Mouse (Mus musculus) G1E (cell line): ENCODE measurements at regions not wholly inside any gene's neighbourhood (a gene's known extent, or its start where the extent isn't known, plus 50 kb on each side); places are given as distances from the start of the nearest gene placed in this dataset.

Experiments used
- ATAC-seq: 2 replicates; pipeline ENCODE4 v1.8.0; 2016; ENCODE audit warnings: mild to moderate bottlenecking; ENCODE audit not compliant: insufficient number of reproducible peaks, poor library complexity, low FRiP score, severe bottlenecking; ENCODE audit errors: extremely low read depth
- DNase-seq: peaks from one replicate; pipeline ENCODE4 v3.0.0; 2012; ENCODE audit warnings: low spot score
- H3K27me3 ChIP-seq: 2 replicates; pipeline ENCODE4 v1.6.1; 2012; ENCODE audit warnings: mild to moderate bottlenecking, low read length, inconsistent platforms; ENCODE audit not compliant: insufficient read depth
- H3K36me3 ChIP-seq: replicated peaks from 2 replicates; pipeline ENCODE3; 2012; ENCODE audit warnings: mild to moderate bottlenecking, inconsistent platforms
- H3K4me1 ChIP-seq: 2 replicates; pipeline ENCODE4 v1.6.1; 2012; ENCODE audit warnings: low read depth, low read length, inconsistent platforms, mixed read lengths; ENCODE audit not compliant: insufficient read depth
- H3K4me3 ChIP-seq: 2 replicates; pipeline ENCODE4 v1.5.1; 2012; ENCODE audit warnings: low read depth, mild to moderate bottlenecking, inconsistent platforms, low read length, moderate library complexity, mixed read lengths
- H3K9me3 ChIP-seq: replicated peaks from 2 replicates; pipeline ENCODE4 v1.6.1; 2012; ENCODE audit warnings: inconsistent platforms
- CTCF ChIP-seq: IDR thresholded peaks from 2 replicates; pipeline ENCODE4 v1.5.1; 2012; ENCODE audit warnings: low read depth, low read length, inconsistent platforms, mixed read lengths
- GATA1 ChIP-seq: IDR thresholded peaks from 2 replicates; pipeline ENCODE4 v1.6.1; 2012; ENCODE audit warnings: borderline replicate concordance, low read length, inconsistent platforms, mixed read lengths
- GATA2 ChIP-seq: IDR thresholded peaks from 2 replicates; pipeline ENCODE4 v1.6.1; 2012; ENCODE audit warnings: low read depth, low read length, inconsistent platforms, borderline replicate concordance
- POLR2AphosphoS5 ChIP-seq: IDR thresholded peaks from 2 replicates; pipeline ENCODE4 v1.6.1; 2012; ENCODE audit warnings: low read depth, low read length, inconsistent platforms; ENCODE audit not compliant: insufficient replicate concordance
- TAL1 ChIP-seq: conservative IDR thresholded peaks from 2 replicates; pipeline ENCODE4 v1.6.1; 2012; ENCODE audit warnings: low read depth, low read length, inconsistent platforms, mixed read lengths

DNA sequence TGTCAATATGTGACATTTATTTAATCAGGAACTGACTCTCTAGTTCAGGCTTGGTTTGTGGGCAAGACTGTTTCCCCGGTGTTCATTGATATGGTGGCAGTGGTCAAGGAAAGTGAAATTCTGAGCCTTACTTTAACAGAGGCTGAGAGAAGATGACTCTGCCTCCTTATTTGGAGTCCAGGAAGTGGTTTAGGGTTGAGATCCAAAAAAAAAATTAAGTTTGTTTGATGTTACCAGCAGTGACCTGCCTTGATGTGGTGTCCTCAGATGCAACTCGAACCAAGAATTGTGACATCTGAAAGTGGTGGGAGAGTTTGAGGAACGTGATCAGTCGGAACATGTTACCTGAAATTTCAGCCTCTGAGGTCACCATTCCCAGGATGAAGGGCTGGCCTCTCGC lies 151.4 kb downstream of the Klf5 start:
- ATAC-seq (no peak), DNase-seq (no peak)
- Histone ChIP-seq H3K4me3 (no peak overlapping the region), H3K27me3 (no peaks in the 10 kb centered on the region), H3K9me3 (peaks cover 32% of the 10 kb centered on the region), H3K36me3 (no peaks in the 10 kb centered on the region), H3K4me1 (no peaks in the 10 kb centered on the region)
- TF ChIP-seq CTCF: no peak
- no peak for TF ChIP-seq GATA1
- TF ChIP-seq GATA2: no peak
- TF ChIP-seq TAL1: no peak
- TF ChIP-seq POLR2AphosphoS5: no peak

GRCm38 (mm10) chr14:99451110-99451795 lies 152.8 kb downstream of the Klf5 start:
- Histone ChIP-seq H3K27me3 (no peaks in the 10 kb centered on the region), H3K36me3 (no peaks in the 10 kb centered on the region), H3K4me3 (no peak overlapping the region), H3K4me1 (no peaks in the 10 kb centered on the region), H3K9me3 (peaks cover 38% of the 10 kb centered on the region)
- DNase-seq (no peak), ATAC-seq (no peak)
- TF ChIP-seq GATA1 (no peak), CTCF (no peak), TAL1 (no peak), GATA2 (no peak), POLR2AphosphoS5 (no peak)

DNA sequence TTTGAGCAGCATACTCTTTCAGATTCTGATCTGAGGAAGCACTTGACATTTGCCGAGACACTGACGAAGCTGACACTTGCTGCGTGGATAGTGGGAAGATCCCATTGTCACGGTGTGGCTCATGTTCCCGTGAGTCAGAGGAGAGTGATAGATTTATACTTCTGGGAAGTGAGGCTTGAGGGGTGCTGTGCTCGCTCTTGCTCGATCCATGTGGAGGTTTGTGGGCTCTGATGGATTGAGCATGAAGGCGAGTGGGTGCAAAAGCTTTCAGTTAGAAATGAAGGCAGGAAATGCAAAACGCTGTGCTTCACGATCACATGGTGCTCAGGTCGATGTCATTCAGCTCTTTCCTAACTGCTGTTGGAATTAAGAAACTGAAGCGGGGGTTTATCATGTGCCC lies 155.4 kb downstream of the Klf5 start:
- Histone ChIP-seq H3K36me3 (no peaks in the 10 kb centered on the region), H3K4me3 (no peak overlapping the region), H3K4me1 (no peaks in the 10 kb centered on the region), H3K27me3 (no peaks in the 10 kb centered on the region), H3K9me3 (peaks cover 51% of the 10 kb centered on the region)
- ATAC-seq (no peak), DNase-seq (no peak)
- TF ChIP-seq GATA1: no peak

DNA sequence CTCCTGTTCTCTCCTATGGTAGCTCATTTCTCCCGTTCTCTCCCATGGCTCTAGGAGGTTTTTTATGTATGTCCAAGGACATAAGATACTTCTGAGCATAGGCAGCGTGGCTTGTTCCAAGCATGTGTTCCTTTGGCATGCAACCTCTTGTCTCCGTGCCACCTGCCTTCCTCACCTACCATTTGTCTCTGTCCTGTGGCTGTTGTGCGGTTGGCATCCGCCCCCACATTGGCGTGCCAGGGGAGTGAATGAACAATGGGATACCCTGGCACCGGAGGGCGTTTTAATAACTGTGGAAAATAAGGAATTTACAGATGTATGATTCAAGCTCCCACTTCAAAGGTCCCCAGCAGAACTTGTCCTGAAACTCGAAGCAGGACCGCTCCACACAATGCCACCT lies 158.1 kb downstream of the Klf5 start:
- no peak overlapping the region for H3K4me3 ChIP-seq
- ATAC-seq: no peak
- H3K27me3 ChIP-seq: no peaks in the 10 kb centered on the region
- H3K4me1 ChIP-seq: no peaks in the 10 kb centered on the region
- H3K36me3 ChIP-seq: no peaks in the 10 kb centered on the region
- H3K9me3 ChIP-seq: peaks cover 44% of the 10 kb centered on the region
- no peak for DNase-seq
- no peak for TF ChIP-seq CTCF
- no peak for TF ChIP-seq TAL1
- TF ChIP-seq GATA1: no peak
- TF ChIP-seq POLR2AphosphoS5: no peak
- TF ChIP-seq GATA2: no peak

GRCm38 (mm10) chr14:99457573-99457972 lies 159.1 kb downstream of the Klf5 start:
- Histone ChIP-seq H3K36me3 (no peaks in the 10 kb centered on the region), H3K4me1 (no peaks in the 10 kb centered on the region), H3K9me3 (peaks cover 39% of the 10 kb centered on the region), H3K4me3 (no peak overlapping the region), H3K27me3 (no peaks in the 10 kb centered on the region)
- DNase-seq (no peak), ATAC-seq (no peak)
- TF ChIP-seq GATA2: no peak
- TF ChIP-seq CTCF: no peak
- TF ChIP-seq GATA1: no peak
- no peak for TF ChIP-seq POLR2AphosphoS5
- no peak for TF ChIP-seq TAL1

GRCm38 (mm10) chr14:99472111-99472510 lies 173.6 kb downstream of the Klf5 start:
- peaks cover 67% of the 10 kb centered on the region for H3K9me3 ChIP-seq
- ATAC-seq (no peak), DNase-seq (no peak)
- no peak overlapping the region for H3K4me3 ChIP-seq
- H3K4me1 ChIP-seq: no peaks in the 10 kb centered on the region
- TF ChIP-seq GATA2: no peak
- no peak for TF ChIP-seq TAL1
- no peak for TF ChIP-seq GATA1
- no peak for TF ChIP-seq POLR2AphosphoS5
- no peak for TF ChIP-seq CTCF
- H3K36me3 ChIP-seq: no peaks in the 10 kb centered on the region
- no peaks in the 10 kb centered on the region for H3K27me3 ChIP-seq
